Mouse (Mus musculus): ENCODE data around the gene Hspa1b.
"Not testable (repeated sequence)": the region's sequence is repeated elsewhere in the genome, so short reads cannot be mapped to it uniquely, and the experiment has no call there.

Gene Hspa1b

GRCm38 (mm10) chr17:34959130-34959778, at the start of gene Hspa1b:
Gene Hspa1b (minus strand): TSS chr17:34959238.
- DNase-seq (ENCODE audit: low spot score): peak; percentile 80

DNA sequence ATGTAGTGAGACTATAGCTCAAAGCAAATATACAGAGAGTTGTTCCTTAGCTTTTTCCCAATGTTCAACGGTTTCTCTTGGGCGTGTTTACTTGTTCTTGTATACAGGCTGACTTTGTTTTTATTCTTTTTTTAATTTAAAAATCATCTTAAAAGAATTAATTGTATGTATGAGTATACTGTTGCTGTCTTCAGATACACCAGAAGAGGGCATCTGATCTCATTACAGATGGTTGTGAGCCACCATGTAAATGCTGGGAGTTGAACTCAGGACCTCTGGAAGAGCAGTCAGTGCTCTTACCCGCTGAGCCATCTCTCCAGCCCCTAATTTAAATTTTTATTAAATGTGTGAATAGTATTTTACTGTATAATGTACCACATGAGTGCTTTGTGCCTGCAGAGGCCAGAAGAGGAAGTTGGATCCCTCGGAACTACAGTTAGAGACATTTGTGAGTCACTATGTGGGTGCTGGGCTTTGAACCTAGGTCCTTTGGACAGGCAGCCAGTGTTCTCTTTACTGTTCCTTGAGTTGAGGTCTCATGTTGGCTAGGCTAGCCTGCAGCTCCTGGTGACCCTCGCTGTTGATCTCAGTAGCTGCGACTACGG, 48.5 kb upstream of the Hspa1b start:
- no peak for DNase-seq (ENCODE audit: low spot score)

DNA sequence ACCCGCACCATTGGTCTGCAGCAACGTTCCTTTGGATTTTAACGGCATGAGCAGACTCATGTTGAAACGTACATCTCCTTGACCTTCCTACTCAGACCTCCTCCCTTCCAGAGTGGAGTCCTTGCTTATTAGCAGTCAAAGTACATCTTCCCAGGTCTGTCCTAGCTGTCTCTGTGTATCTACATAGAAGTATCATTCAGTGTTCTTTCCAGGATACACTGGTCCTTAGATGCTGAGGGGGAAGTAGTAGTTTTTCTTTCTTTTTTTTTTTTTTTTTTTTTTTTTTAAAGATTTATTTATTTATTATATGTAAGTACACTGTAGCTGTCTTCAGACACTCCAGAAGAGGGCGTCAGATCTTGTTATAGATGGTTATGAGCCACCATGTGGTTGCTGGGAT, 46.9 kb upstream of the Hspa1b start:
- not testable (repeated sequence) for DNase-seq (ENCODE audit: low spot score)

- DNase-seq (ENCODE audit: low spot score): no peak
Observed at GRCm38 (mm10) chr17:35005158-35005557, 46.1 kb upstream of the Hspa1b start.

- no peak for DNase-seq (ENCODE audit: low spot score)
Observed at GRCm38 (mm10) chr17:35004075-35004717, 45.2 kb upstream of the Hspa1b start.

DNA sequence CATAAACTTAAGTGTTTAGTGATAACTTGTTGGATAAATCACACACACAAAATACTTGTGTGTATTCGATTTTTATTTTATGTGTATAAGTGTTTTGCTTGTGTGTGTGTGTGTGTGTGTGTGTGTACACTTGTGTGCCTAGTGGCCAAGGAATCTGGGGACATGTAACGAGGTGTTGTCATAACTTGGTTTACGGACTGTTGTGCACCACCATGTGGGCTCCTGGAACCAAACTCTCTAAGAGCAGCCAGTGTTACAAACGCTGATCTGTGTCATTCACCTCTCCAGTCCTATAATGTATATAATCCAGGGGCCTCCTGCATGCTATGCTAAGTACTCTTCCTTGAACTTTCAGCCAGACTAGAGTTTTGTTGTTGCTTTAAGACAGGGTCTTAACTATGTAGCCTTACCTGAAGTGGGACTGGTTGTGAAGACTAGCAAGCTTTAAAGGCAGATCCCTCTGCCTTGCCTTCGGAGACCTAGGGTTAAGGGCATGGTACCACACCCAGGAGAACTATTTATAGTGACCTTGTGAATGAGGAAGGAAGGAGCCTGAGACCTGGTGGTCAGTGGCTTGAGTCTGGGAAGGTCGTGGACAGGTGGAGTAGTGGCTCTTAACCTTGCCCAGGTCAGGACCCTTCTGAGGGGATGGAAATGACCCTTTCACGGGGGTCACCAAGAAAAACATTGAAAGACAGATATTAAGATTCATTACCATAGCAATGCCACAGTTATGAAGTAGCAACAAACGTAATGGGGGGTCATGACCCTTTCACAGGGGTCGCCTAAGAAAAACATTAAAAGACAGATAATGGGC, 44.2 kb upstream of the Hspa1b start:
- no peak for DNase-seq (ENCODE audit: low spot score)

- DNase-seq (ENCODE audit: low spot score): no peak
Observed at GRCm38 (mm10) chr17:35002153-35002865, 43.3 kb upstream of the Hspa1b start.

DNA sequence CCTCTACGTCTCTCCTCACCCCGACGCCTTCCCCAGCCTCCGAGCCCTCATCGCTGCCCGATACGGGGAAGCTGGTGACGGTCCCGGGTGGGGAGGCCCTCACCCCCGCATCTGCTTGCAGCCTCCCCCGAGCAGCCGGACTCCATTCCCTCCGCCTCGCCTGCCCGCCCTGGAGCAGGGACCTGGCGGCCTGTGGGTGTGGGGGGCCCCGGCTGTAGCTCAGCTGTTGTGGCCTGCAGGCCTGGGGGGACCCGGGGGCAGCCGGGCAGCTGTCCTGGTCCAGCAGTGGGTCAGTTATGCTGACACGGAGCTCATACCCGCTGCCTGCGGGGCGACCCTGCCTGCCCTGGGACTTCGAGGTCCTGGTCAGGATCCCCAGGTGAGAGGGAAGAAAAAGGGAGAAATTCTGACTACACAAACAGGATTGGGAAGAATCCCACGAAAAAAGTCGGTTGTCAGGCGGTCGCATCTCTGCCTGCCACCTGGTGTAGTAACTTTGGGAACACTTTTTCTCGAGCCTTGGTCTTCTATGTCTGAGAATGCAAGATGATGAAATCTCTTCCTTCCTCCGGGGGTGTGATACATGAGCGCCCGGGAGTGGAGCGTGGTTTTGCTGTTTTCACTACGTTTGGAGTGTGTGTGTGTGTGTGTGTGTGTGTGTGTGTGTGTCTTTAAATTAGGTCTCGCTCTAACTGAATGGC, 42.6 kb upstream of the Hspa1b start:
- DNase-seq (ENCODE audit: low spot score): peak; percentile 22

GRCm38 (mm10) chr17:35000717-35001451, 41.8 kb upstream of the Hspa1b start, which contains the start of gene Vars:
Gene Vars (plus strand): TSS chr17:35000987.
- peak; percentile 93 for DNase-seq (ENCODE audit: low spot score)

DNA sequence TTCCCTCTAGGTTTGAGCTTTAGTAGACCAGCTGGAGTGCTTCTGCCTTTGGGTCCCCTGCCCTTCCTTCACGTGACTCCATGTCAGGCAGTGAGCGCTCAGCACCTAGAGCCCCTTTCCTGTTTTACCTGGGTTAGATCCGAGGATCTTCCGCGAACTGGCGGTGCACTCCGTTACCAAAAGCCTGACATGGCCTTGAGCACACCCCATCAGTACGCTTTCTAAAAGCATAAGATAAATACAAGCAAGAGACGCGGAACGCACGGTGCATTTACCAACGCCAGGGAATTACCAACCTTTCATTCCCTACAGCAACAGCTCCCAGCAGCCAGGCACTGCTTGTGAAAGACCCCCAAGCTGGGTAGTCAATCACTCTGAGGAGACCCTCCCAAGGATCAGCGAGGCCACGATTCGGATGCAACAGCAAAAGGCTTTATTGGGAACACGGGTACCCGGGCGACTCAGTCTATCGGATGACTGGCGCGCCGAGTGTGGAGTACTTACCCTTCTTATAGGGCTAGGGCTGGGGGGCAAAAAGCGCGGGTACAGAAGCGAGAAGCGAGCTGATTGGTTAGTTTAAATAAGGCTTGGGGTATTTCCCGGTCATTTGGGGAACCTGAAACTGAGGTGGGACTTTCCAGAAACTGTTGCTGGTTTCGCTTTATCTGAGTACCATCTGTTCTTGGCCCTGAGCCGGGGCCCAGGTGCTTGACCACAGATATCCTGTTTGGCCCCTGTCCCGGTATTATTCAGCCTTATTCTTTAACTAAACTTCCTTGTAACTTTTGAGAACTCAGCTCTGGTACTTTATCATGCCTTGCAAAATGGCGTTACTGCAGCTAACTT, 41.1 kb upstream of the Hspa1b start:
- not testable (repeated sequence) for DNase-seq (ENCODE audit: low spot score)

DNA sequence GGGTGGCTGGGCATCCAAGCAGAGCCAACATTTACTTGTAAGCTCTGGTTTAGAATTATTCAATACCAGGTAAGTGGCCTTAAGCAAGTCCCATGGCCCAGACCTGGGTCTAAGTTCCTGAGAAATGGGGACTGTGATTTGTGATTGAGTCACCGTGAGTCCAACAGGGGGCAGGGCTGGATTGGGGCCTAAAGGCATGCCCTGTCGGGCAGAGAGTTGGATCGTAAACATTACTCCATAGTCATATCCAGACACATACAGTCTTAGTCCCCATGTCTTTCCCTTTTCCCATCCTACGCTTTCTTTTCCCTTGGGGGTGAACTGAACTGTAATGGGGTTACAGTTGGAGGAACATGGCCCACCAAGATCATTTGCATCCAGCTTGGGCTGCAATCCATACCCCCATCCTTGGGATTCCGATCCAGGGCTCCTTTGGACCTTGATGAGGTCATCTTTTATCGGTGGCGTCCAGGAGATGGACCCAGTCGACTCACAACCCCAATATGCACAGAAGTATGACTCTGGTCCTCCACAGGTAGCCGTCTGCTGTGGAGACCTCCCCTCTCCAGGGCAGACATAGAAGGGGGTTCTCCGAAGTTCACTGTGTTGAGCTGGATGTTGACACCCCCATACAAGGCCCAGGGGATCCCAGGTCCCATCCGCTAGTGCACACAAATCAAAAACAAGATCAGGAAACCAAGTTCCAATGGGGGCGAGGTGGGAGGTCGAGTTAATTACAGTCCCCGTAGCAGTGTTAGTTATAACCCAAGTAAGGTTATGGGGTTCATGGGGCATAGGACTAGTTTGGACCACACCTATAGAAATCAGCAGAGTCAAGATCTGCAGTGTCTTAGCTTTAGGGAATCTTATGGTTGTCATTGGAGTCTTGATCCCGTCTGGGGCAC, 39.7 kb upstream of the Hspa1b start:
- DNase-seq (ENCODE audit: low spot score): no peak

GRCm38 (mm10) chr17:34997142-34997483, 38.1 kb upstream of the Hspa1b start:
- DNase-seq (ENCODE audit: low spot score): no peak

- DNase-seq (ENCODE audit: low spot score): no peak
Observed at GRCm38 (mm10) chr17:34996411-34997141, 37.5 kb upstream of the Hspa1b start.

GRCm38 (mm10) chr17:34995927-34996326, 36.9 kb upstream of the Hspa1b start:
- not testable (repeated sequence) for DNase-seq (ENCODE audit: low spot score)

- DNase-seq (ENCODE audit: low spot score): not testable (repeated sequence)
Observed at GRCm38 (mm10) chr17:34995192-34995591, 36.2 kb upstream of the Hspa1b start.

DNA sequence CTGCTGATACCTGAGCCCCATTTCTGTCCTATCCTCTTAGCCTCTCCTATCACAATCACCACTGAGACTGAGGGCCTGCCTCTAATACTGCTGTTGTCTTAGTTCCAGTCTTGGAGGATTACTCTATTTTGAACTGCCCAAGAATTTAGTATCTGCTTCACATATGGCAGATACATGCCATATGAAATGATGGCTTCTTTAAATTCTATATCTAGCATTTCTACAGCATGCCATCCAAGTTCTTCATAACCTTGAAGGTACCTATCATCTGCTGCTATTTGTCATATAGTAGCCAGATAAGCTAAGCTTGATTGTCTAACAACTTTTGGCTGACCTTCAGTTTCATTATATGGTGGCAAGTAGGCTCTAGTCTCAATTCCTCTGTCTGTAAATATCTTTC, 35.7 kb upstream of the Hspa1b start:
- DNase-seq (ENCODE audit: low spot score): no peak

GRCm38 (mm10) chr17:34984218-34984617, 25.2 kb upstream of the Hspa1b start:
- peak; percentile 65 for DNase-seq (ENCODE audit: low spot score)

DNA sequence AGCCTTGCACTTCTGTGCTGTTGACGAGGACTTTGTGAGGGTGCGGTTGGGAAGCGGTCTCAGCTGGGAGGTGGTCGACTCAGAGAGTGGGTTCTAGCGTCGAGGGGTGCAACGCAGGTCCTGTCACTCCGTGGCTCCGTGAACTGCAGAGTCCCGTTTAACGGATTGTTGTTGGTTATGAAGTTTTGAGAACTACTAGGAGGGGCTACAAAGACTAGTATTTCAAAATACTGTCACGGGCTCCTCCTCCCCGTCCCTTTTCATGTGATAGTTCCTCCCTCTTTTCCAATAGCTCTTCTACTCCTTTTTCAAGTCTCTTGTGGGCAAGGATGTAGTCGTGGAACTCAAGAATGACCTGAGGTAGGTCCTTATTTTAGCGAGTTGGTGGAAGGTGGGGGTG, 23.3 kb upstream of the Hspa1b start:
- no peak for DNase-seq (ENCODE audit: low spot score)

Data from retina, embryonic 14.5 days (tissue).